Mouse (Mus musculus) thymus, postnatal 36 days (tissue): ENCODE results near the gene Enah.

Experiments used
- DNase-seq, 2 experiments: peaks; one replicate each; pipeline ENCODE4 v3.0.0; 2022; ENCODE audit warnings: mixed read lengths in 2 of 2

The Enah gene

GRCm38 (mm10) chr1:182027426-182027979 lies 7.7 kb upstream of the Enah start:
- no peak for DNase-seq

- DNase-seq = no peak
These were observed 7.0 kb upstream of the Enah start for GRCm38 (mm10) chr1:182026821-182027220.

- no peak for DNase-seq
These were observed 6.3 kb upstream of the Enah start for GRCm38 (mm10) chr1:182026120-182026519.

DNA sequence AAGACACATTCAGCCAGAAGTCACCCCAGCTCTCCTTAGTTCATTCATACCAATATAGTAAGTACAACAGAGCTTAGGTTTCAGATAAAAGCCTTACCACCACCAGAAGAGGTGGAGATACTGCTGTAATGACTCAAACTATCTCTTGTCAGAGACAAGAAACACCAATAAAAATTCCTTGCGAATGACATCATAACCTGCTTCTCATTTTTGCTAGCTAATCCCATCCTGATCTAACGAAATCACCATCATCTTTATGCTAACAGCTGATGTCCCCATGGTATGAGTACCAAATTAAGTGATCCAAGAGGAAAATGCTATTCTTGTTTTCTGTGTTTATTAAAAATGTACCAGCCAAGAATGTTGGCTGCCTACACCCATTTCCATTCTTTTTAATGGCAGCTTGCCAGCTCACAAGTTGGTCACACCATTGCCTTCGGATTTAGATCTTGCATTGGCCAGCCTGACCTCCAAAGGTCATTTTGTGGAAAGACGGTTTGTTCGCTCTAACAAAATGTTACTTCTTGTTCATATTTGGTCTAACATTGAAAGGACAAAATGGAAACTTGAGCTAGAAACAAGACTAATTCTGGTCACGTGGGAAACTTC lies 2.0 kb upstream of the Enah start:
- DNase-seq = no peak

DNA sequence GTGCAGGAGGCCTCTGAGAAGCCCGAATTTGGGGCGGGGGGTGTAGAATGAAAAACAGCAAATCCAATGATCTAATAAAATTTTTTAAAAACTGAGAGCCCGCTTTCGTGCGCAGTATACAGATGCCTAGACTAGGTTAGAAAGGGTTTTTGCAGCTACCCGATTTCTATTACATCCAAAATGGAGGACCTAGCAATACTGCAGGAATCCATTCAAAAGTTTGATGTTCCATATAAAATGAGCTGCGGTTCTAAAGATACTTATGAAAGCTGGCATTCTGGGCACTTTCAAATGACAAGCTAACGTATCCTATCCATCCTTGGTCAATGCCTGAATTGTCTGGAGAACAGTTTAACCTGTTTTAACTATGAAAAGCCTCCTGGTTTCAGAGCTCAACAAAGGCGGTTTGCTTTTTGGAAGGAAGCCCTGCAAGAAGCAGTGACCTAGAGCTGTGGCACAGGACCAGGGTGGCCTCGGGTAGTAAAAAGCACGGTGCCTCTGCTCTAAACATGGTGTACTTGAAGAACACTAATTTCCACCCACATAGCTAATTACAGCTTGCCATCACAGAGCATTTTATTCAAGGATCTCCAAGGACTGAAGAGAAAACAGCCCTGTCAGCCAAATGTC lies 1.2 kb upstream of the Enah start:
- DNase-seq = no peak

GRCm38 (mm10) chr1:182019266-182019925 lies 394 bp downstream of the Enah start:
- DNase-seq = peak; percentile 4 to 19

DNA sequence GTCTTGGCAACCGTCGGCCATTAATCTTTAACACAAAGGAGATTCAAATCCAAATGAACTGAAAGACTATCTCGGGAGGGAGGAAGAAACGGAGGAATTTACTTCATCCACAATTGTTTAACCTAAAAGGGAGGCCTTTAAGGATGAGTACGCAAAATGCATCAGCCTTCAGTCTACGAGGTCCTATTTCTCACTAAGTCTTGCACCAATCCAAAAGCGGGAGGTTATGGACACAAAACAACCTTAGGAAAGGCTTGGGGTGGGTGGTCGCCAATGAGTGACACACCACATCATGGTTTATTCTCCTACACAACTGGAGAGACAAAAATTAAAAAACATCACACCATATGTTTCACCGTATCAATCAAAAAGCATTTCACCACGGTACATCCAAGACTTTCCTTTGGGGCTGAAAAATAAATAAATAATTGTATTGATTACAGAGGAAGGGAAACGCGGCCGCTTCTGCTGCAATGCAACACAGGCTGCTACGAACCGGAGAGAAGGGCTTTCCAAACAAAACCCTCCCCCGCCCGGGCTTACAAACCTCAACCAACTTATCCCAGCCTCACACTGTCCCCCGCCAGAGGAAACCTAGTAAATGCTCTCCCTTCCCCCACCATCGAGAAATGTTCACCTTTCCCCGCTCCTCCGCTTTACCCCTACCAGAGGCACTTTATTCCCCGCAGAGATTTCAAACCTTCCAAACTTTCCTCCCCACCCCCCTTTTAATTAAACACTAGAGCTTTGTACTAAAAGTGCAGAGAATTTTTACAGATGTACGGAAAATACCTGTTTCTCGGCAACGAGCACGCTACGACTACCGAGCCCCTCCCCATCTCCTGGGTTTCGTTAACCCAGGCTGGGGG lies 1.2 kb downstream of the Enah start:
- no peak for DNase-seq

DNA sequence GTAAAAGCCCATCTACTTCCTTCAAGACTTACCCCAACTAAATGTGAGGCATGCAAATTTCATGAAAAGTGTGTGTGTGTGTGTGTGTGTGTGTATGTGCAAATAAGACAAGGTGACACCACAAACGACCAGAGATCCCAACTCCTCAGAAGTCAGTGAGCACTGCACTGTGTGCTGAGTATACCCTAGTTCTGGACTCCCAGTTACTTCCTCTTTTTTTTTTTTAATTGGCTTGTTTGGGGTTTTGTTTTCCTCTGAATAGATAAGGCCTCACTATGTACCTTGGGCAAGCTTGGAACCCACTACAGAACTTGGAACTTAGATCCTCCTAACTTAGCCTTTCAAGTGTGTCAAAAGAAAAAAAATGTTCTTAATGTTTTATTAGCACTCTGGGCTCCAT lies 14.0 kb downstream of the Enah start:
- no peak for DNase-seq

DNA sequence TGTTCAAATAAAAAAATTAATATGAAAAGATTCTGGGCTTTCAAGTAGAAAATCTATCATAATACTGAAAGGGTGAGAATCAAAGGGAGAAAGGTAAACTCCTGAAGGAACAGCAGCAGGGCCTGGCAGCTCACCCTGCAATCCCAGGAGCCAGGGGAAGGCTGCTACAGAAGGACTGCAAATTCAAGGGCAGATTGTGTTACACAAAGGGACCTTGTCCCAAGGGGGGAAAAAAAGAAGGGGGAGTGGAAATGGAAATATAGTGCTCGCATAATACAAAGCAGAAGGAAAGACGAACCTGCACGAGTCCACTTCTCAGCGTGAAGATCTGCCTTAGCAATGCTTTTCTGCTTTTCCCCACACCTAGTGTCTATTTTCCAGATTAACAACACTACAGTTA lies 21.1 kb downstream of the Enah start:
- DNase-seq = no peak

GRCm38 (mm10) chr1:181997791-181998190 lies 22.0 kb downstream of the Enah start:
- no peak for DNase-seq

GRCm38 (mm10) chr1:181993597-181993996 lies 26.2 kb downstream of the Enah start:
- no peak for DNase-seq

GRCm38 (mm10) chr1:181988367-181988766 lies 31.4 kb downstream of the Enah start:
- DNase-seq = no peak

DNA sequence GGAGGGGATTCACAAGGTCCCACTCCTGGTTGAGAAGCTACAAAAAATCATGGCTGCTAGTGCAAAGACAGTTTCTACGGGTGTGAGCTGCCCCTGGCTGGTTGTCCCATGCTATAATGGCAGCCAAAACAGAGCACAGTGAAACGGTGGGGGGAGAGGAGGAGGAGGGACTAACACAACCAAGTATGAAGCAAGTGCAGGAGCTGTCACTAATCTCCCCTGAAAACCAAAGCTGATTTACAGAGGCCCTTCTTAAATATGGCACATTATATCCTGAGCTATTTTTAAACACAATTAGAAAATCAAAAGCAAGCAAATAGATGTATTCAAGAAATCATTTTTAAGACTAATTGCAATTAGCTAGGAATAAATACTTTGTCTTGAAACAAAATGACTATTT lies 32.6 kb downstream of the Enah start:
- no peak for DNase-seq

- no peak for DNase-seq
These were observed 33.9 kb downstream of the Enah start for GRCm38 (mm10) chr1:181985880-181986279.

DNA sequence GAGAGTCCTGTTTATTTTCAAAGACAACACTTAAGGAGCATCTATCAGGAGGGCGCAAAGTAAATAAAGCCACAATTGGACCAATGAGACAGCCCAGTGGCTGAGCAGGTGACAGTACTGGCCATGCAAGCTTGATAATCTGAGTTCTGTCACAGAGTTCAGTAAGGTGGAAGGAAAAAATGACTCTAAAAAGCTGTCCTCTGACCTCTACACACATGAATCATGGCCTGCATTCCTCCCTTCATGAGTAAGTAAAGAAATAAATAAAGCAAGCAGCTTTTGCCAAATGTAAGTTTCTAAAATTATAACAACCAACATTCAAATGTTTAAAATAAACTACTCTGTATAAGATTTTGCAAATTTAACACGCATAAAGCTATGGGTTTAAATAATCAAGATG lies 35.0 kb downstream of the Enah start:
- no peak for DNase-seq

DNA sequence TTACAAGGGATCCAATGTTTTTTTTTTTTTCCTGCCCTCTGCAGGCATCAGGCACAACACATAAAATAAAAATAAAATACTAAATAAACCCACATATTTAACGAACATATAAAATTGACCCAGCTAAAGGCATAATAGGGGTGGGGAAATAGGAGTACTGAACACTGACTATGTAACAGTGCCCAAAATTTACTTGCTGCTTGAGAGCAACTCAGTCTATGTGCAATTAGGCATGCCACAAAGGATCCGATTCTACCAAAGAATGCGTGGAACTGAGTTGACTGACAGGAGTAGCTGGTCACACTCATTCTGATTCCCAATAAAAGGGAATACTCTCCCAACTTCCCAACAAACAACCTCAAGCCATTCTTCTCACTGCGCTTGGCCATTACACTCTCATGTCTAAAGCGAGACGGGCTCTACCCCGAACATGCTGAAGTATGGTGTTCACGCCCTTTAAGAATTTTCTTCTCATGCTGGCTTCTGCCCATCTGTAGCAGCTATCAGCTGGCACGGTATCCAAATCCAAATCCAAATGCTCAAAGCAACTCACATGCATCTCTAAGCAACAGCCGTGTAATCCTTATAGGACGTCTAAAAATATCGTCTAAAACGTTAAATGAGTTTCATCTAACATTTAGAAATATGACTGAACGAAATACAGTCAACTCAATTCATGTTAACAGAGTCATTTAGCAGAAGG lies 39.6 kb downstream of the Enah start:
- no peak for DNase-seq

DNA sequence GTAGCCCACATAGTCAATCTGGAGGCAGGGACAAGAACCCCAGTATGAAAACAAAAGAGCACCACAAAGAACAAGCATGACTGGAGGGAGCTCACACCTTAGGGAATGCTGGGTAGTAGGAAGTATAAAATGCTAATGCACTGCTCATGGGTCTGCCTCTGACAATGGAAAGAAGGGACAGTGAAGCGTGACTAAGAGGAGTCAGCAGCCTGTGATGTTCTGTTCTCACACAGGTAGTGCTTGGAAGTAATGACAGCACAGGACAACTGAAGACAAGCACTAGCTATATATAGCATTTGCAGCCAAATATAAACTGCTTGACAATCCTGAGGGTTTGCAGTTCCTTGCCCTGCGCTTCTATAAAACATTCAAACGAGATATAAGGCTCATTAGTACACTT lies 44.3 kb downstream of the Enah start:
- DNase-seq = no peak

GRCm38 (mm10) chr1:181974897-181975296 lies 44.9 kb downstream of the Enah start:
- DNase-seq = no peak

- no peak for DNase-seq
These were observed 54.5 kb downstream of the Enah start for GRCm38 (mm10) chr1:181965277-181965676.

DNA sequence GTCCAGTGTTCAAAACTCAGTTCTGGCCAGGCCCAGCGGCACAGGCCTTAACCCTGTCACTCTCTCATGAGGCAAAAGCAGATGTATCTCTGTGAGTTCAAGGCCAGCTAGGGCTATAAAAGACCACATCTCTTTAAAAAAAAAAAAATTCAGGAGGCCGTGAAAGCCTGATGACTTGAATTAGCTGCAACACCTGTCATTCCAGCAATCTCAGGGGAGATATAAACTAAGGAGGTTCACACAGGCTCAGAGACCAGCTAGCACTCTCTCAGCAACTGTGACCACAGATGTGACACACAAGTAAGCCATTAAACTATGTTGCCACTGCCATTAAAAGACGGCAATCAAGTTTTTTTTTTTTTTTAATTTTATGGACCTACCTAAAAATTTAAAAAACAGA lies 56.0 kb downstream of the Enah start:
- DNase-seq = no peak

DNA sequence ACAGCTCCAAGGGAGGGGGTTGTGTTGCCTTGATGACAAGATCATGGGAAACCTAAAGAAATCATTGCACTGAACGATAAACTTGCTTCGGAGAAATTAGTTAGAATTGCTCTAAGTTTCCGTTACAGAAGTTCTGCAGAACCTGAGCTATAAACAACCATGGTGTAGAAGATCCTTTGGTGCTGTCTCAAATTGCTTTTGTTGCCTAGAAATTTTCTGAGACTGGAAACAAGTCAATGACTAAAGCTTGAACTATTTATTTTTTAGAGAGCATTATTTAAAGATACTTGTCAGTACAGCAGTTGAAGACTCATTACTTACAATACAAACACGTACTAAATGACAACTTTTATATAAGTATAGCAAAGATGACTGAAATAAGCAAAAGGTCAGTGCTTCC lies 56.4 kb downstream of the Enah start:
- no peak for DNase-seq

GRCm38 (mm10) chr1:181960383-181960782 lies 59.4 kb downstream of the Enah start:
- no peak for DNase-seq

GRCm38 (mm10) chr1:181958392-181958791 lies 61.4 kb downstream of the Enah start:
- no peak for DNase-seq
